Mouse (Mus musculus): ENCODE data around the gene Gpr152.

GRCm38 (mm10) chr19:4170723-4171392 is 31.3 kb downstream of the Gpr152 start:
- TF ChIP-seq GATA1 (IDR thresholded peaks at IDR 0.05; ENCODE audit: low read length), result no peak
- no peak for TF ChIP-seq TAL1 (IDR thresholded peaks at IDR 0.05; ENCODE audit: low read length)
